14 mouse cellular contexts compared by ENCODE assay signal in the genomic region with DNA sequence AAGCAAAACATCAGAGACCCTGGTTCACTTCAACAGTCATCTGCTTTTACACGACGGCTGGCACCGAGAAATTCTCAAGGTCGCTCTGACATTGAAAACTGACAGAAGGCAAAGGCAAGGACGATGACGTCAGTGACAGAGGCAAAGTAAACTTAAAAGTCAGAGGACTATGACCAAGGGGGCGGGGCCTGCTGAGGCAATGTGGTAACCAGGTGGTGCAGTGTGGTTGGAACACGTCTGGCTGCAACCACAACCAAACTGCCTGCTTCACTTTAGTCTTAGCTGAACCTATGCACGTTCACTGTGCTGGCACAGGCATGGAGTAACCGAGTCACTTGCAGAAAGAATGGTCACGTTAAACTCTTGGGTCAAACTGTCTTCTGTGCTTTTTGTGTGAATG. TPM values are rescaled to one million over a fixed set of nuclear protein-coding genes. Genes with fewer than 3 reads are reported as not detected.
DNase-seq lines count a peak whose midpoint lies in the region; ATAC-seq and TF ChIP-seq lines count a peak whose summit lies in the region.
"Had no signal": no experiment of that assay in that cellular context is flagged by ENCODE, and none has a peak within 500 bp of the region (broad histone marks: within the 10 kb centered on the region; RNA-seq: fewer than 3 reads in every experiment).

No protein-coding gene starts in this region.

- WGBS in heart, embryonic 16.5 days: 77% methylated on average over 11 of the region's 11 CpGs
- 71% methylated on average over 11 of the region's 11 CpGs for WGBS in liver, embryonic 16.5 days (ENCODE audit: insufficient replicate concordance)
- WGBS in lung, postnatal 0 days: 85% methylated on average over 11 of the region's 11 CpGs

- intact Hi-C loops in left cerebral cortex, postnatal 4 days (cut with DNase I): loop anchor here (5.0 to 10.0 kb wide), 2 partner anchors 107 to 560 kb away; partner anchors contain the start of gene Rgs7

- H3K36me3 ChIP-seq in heart, embryonic 16.5 days (ENCODE audit: control insufficient read depth, insufficient read depth): peaks cover 40% of the 10 kb centered on the region
- H3K36me3 ChIP-seq in liver, embryonic 16.5 days (ENCODE audit: control insufficient read depth, insufficient read depth): peaks cover 8% of the 10 kb centered on the region
- H3K36me3 ChIP-seq in lung, postnatal 0 days (ENCODE audit: insufficient read depth, low read length): peaks cover 14% of the 10 kb centered on the region; the same call in 1 of the 2 replicates

- ATAC-seq in heart, embryonic 16.5 days (replicated peaks; ENCODE audit: extremely low read depth, insufficient read depth, low FRiP score): peak; percentile 18; the same call in 1 of the 2 replicates
- peak; percentile 37; the same call in 1 of the 2 replicates for ATAC-seq in common myeloid progenitor, adult 5-6 weeks (replicated peaks; ENCODE audit: low read depth, poor library complexity, severe bottlenecking)
- peak; percentile 70 for ATAC-seq in liver, embryonic 16.5 days (ENCODE audit: low read depth)
- no peak for ATAC-seq in lung, postnatal 0 days

- no peak overlapping the region for H3K4me2 ChIP-seq in heart, embryonic 16.5 days (ENCODE audit: low read depth, low read length)
- H3K4me2 ChIP-seq in liver, embryonic 16.5 days (ENCODE audit: low read depth, low read length): no peak overlapping the region
- H3K4me2 ChIP-seq in lung, postnatal 0 days (replicated peaks; ENCODE audit: low read depth, low read length): no peak overlapping the region
- H3K4me2 ChIP-seq: limb, embryonic 13.5 days had no signal

- no peak for TF ChIP-seq CTCF in lung, postnatal 0 days (IDR thresholded peaks at IDR 0.05)

- H3K4me1 ChIP-seq in heart, embryonic 16.5 days (ENCODE audit: control insufficient read depth, insufficient read depth, low read length): no peaks in the 10 kb centered on the region
- H3K4me1 ChIP-seq in liver, embryonic 16.5 days (ENCODE audit: control insufficient read depth, low read depth, low read length): no peaks in the 10 kb centered on the region
- no peaks in the 10 kb centered on the region for H3K4me1 ChIP-seq in lung, postnatal 0 days (ENCODE audit: insufficient read depth, low read depth, low read length)
- H3K4me1 ChIP-seq: limb, embryonic 13.5 days; megakaryocyte, embryonic 14.5 days had no signal

- DNase-seq in heart, adult 8-10 months (ENCODE audit: low spot score): no peak
- DNase-seq in CD4-positive helper T cell, adult 2 months (ENCODE audit: low read depth, low spot score): peak; percentile 14
- DNase-seq in left cerebral cortex, postnatal 4 days: no peak
- DNase-seq in lung, postnatal 0 days (ENCODE audit: low spot score): no peak
- DNase-seq in ovary, postnatal 36 days (ENCODE audit: low spot score): no peak
- DNase-seq: cerebellum, postnatal 10 days; forebrain, postnatal 0 days; heart, adult 18-20 months; heart, postnatal 4 days had no signal

- H3K9me3 ChIP-seq in heart, embryonic 16.5 days (replicated peaks; ENCODE audit: control insufficient read depth, low read length): no peaks in the 10 kb centered on the region
- no peaks in the 10 kb centered on the region for H3K9me3 ChIP-seq in liver, embryonic 16.5 days (replicated peaks; ENCODE audit: control insufficient read depth, low read length)
- H3K9me3 ChIP-seq in lung, postnatal 0 days (ENCODE audit: low read length): no peaks in the 10 kb centered on the region
- H3K9me3 ChIP-seq: limb, embryonic 13.5 days; megakaryocyte, embryonic 14.5 days had no signal

- H3K9ac ChIP-seq in heart, embryonic 16.5 days (ENCODE audit: low read length): no peak overlapping the region
- H3K9ac ChIP-seq in liver, embryonic 16.5 days (ENCODE audit: low read depth, low read length): no peak overlapping the region
- H3K9ac ChIP-seq in lung, postnatal 0 days (replicated peaks; ENCODE audit: low read depth): no peak overlapping the region
- H3K9ac ChIP-seq: forebrain, postnatal 0 days; limb, embryonic 13.5 days had no signal

- no peak overlapping the region for H3K4me3 ChIP-seq in heart, embryonic 16.5 days (ENCODE audit: low read length)
- no peak overlapping the region for H3K4me3 ChIP-seq in liver, embryonic 16.5 days (ENCODE audit: low read depth, low read length)
- H3K4me3 ChIP-seq in lung, postnatal 0 days (ENCODE audit: low read depth, low read length): no peak overlapping the region
- H3K4me3 ChIP-seq: limb, embryonic 13.5 days; megakaryocyte, embryonic 14.5 days had no signal

- no peak for TF ChIP-seq EP300 in lung, postnatal 0 days (IDR thresholded peaks at IDR 0.05)

- no peaks in the 10 kb centered on the region for H3K27me3 ChIP-seq in heart, embryonic 16.5 days (ENCODE audit: control insufficient read depth, insufficient read depth, low read length)
- H3K27me3 ChIP-seq in liver, embryonic 16.5 days (ENCODE audit: control insufficient read depth, insufficient read depth, low read depth, low read length): no peaks in the 10 kb centered on the region
- H3K27me3 ChIP-seq in lung, postnatal 0 days (replicated peaks; ENCODE audit: insufficient read depth, low read length): no peaks in the 10 kb centered on the region
- H3K27me3 ChIP-seq: limb, embryonic 13.5 days; megakaryocyte, embryonic 14.5 days had no signal

- H3K27ac ChIP-seq in heart, embryonic 16.5 days (ENCODE audit: low read length): no peak overlapping the region
- no peak overlapping the region for H3K27ac ChIP-seq in liver, embryonic 16.5 days (ENCODE audit: low read length)
- H3K27ac ChIP-seq in lung, postnatal 0 days (ENCODE audit: low read length): no peak overlapping the region
- H3K27ac ChIP-seq: limb, embryonic 13.5 days had no signal

RNA-seq across cellular contexts. Expression of gene Kmo, which starts 17.9 kb away (rescaled TPM):
- 0.10 and 0.38 TPM in 2 replicates for polyA plus RNA-seq in heart, embryonic 16.5 days (2015; fragmentation: Nextera tagmentation; extraction: Ambion mirVana)
- under 1 TPM; 0.28 to 0.44 (median 0.30) TPM for total RNA-seq in heart, adult 8-10 months (2022)
- 9.8 and 12.4 TPM in 2 replicates for total RNA-seq in common myeloid progenitor, adult 5-6 weeks (2017)
- 13.4 and 15.0 TPM in 2 replicates for polyA plus RNA-seq in liver, embryonic 16.5 days (2015; fragmentation: Nextera tagmentation; extraction: Ambion mirVana)
- total RNA-seq in left cerebral cortex, postnatal 4 days (2021): under 1 TPM; 0.10 to 0.34 TPM
- polyA plus RNA-seq in lung, postnatal 0 days (2015; fragmentation: Nextera tagmentation; extraction: Ambion mirVana): 0.12 and 0.21 TPM in 2 replicates
- total RNA-seq: forebrain, postnatal 0 days; heart, postnatal 4 days had no signal
- polyA plus RNA-seq: forebrain, postnatal 0 days had no signal

RNA-seq across cellular contexts. Expression of gene Fh1, which starts 23.2 kb away (rescaled TPM):
- polyA plus RNA-seq in heart, embryonic 16.5 days (2015; fragmentation: Nextera tagmentation; extraction: Ambion mirVana): 301 and 326 TPM in 2 replicates
- 100 to 1,000 TPM; 543 to 586 (median 574) TPM for total RNA-seq in heart, adult 8-10 months (2022)
- 86.6 and 102 TPM in 2 replicates for total RNA-seq in common myeloid progenitor, adult 5-6 weeks (2017)
- 70.1 and 73.9 TPM in 2 replicates for polyA plus RNA-seq in liver, embryonic 16.5 days (2015; fragmentation: Nextera tagmentation; extraction: Ambion mirVana)
- total RNA-seq in left cerebral cortex, postnatal 4 days (2021): 10 to 100 TPM; 66.2 to 73.0 TPM
- 67.2 and 69.0 TPM in 2 replicates for polyA plus RNA-seq in lung, postnatal 0 days (2015; fragmentation: Nextera tagmentation; extraction: Ambion mirVana)
